Mouse (Mus musculus) brain, embryonic 14.5 days (tissue): ENCODE measurements around the gene Vil1.

Experiments
- CTCF ChIP-seq: fragments of 200-500 bp; IDR thresholded peaks from 2 replicates; pipeline ENCODE4 v1.5.1; 2012; ENCODE audit warnings: inconsistent platforms, mild to moderate bottlenecking, moderate library complexity, borderline replicate concordance; ENCODE audit not compliant: insufficient read depth, insufficient read length; ENCODE audit errors: extremely low read depth
- POLR2A ChIP-seq: fragments of 200-500 bp; IDR thresholded peaks from 2 replicates; pipeline ENCODE4 v1.6.1; 2012; ENCODE audit warnings: mild to moderate bottlenecking, inconsistent platforms, borderline replicate concordance; ENCODE audit not compliant: poor library complexity, insufficient read depth, insufficient read length, severe bottlenecking; ENCODE audit errors: extremely low read depth

GRCm38 (mm10) chr1:74400531-74400930, 8.6 kb upstream of the Vil1 start:
- TF ChIP-seq POLR2A, result no peak
- no peak for TF ChIP-seq CTCF
